12 mouse cellular contexts compared by ENCODE assay signal in genomic region chr10:111007687-111008086, GRCm38 (mm10). TPM values are rescaled to one million over a fixed set of nuclear protein-coding genes. Genes with fewer than 3 reads are reported as not detected.
DNase-seq lines count a peak whose midpoint lies in the region; ATAC-seq lines count a peak whose summit lies in the region.
"Had no signal": no experiment of that assay in that cellular context is flagged by ENCODE, and none has a peak within 500 bp of the region (broad histone marks: within the 10 kb centered on the region; RNA-seq: fewer than 3 reads in every experiment).

No protein-coding gene starts in this region.

- no peaks in the 10 kb centered on the region for H3K9me3 ChIP-seq in neural tube, embryonic 11.5 days (ENCODE audit: control insufficient read depth, low read length)
- no peaks in the 10 kb centered on the region for H3K9me3 ChIP-seq in hindbrain, embryonic 14.5 days (ENCODE audit: control insufficient read depth, low read length)
- no peaks in the 10 kb centered on the region for H3K9me3 ChIP-seq in midbrain, embryonic 10.5 days (replicated peaks)
- H3K9me3 ChIP-seq in intestine, embryonic 15.5 days, result no peaks in the 10 kb centered on the region

- H3K4me1 ChIP-seq in neural tube, embryonic 11.5 days (ENCODE audit: control insufficient read depth, insufficient read depth, low read length), result peaks cover 2% of the 10 kb centered on the region; the same call in 1 of the 2 replicates
- H3K4me1 ChIP-seq in hindbrain, embryonic 14.5 days (replicated peaks; ENCODE audit: control insufficient read depth, insufficient read depth, low read length), result peaks cover 35% of the 10 kb centered on the region
- H3K4me1 ChIP-seq in midbrain, embryonic 10.5 days, result peaks cover 41% of the 10 kb centered on the region
- H3K4me1 ChIP-seq in intestine, embryonic 15.5 days (replicated peaks), result no peaks in the 10 kb centered on the region

- H3K36me3 ChIP-seq in neural tube, embryonic 11.5 days (ENCODE audit: control insufficient read depth, insufficient read depth, low read length), result no peaks in the 10 kb centered on the region
- no peaks in the 10 kb centered on the region for H3K36me3 ChIP-seq in hindbrain, embryonic 14.5 days (replicated peaks; ENCODE audit: control insufficient read depth, insufficient read depth)
- peaks cover 13% of the 10 kb centered on the region for H3K36me3 ChIP-seq in midbrain, embryonic 10.5 days
- H3K36me3 ChIP-seq in intestine, embryonic 15.5 days, result no peaks in the 10 kb centered on the region

- no peak overlapping the region for H3K9ac ChIP-seq in neural tube, embryonic 11.5 days (ENCODE audit: low read length)
- H3K9ac ChIP-seq in hindbrain, embryonic 14.5 days, result 0 out of 2 replicates have a peak overlapping the region, but pooled peaks have one; percentile 95
- H3K9ac ChIP-seq in intestine, embryonic 15.5 days, result no peak overlapping the region

- ATAC-seq in neural tube, embryonic 11.5 days (ENCODE audit: insufficient read depth, low FRiP score, low TSS enrichment), result no peak
- no peak for ATAC-seq in hindbrain, embryonic 14.5 days (ENCODE audit: low FRiP score)
- ATAC-seq in intestine, embryonic 15.5 days, result no peak
- ATAC-seq: lung, postnatal 0 days had no signal

- no peak for DNase-seq in neural tube, embryonic 11.5 days (ENCODE audit: low spot score)
- no peak for DNase-seq in neural tube, embryonic 10.5 days (ENCODE audit: extremely low spot score, low spot score)
- no peak for DNase-seq in hindbrain, embryonic 14.5 days (ENCODE audit: low spot score)
- no peak for DNase-seq in midbrain, embryonic 10.5 days (ENCODE audit: low spot score)
- no peak for DNase-seq in embryo, embryonic 10.5 days (ENCODE audit: low spot score)
- DNase-seq in layer of hippocampus, adult 8-10 months (ENCODE audit: low spot score in 2 of 2), result no peak
- no peak for DNase-seq in frontal cortex, postnatal 36 days (ENCODE audit: low spot score in 2 of 2)
- DNase-seq: cerebellum, postnatal 25 days; right cerebral cortex, postnatal 4 days had no signal

- no peak overlapping the region for H3K27ac ChIP-seq in neural tube, embryonic 11.5 days (ENCODE audit: low read depth, low read length)
- H3K27ac ChIP-seq in hindbrain, embryonic 14.5 days, result no peak overlapping the region
- no peak overlapping the region for H3K27ac ChIP-seq in midbrain, embryonic 10.5 days (replicated peaks)
- H3K27ac ChIP-seq in intestine, embryonic 15.5 days, result no peak overlapping the region
- H3K27ac ChIP-seq: kidney, postnatal 0 days had no signal

- no peaks in the 10 kb centered on the region for H3K27me3 ChIP-seq in neural tube, embryonic 11.5 days (ENCODE audit: control insufficient read depth, insufficient read depth, low read length)
- no peaks in the 10 kb centered on the region for H3K27me3 ChIP-seq in hindbrain, embryonic 14.5 days (ENCODE audit: control insufficient read depth, insufficient read depth, low read length)
- H3K27me3 ChIP-seq in midbrain, embryonic 10.5 days (ENCODE audit: low read depth, poor library complexity, severe bottlenecking), result no peaks in the 10 kb centered on the region
- H3K27me3 ChIP-seq in intestine, embryonic 15.5 days (replicated peaks), result no peaks in the 10 kb centered on the region

- no peak overlapping the region for H3K4me3 ChIP-seq in neural tube, embryonic 11.5 days (ENCODE audit: low read depth, low read length)
- H3K4me3 ChIP-seq in hindbrain, embryonic 14.5 days (replicated peaks; ENCODE audit: low read length), result peak overlapping the region; percentile 63
- peak overlapping the region; percentile 92 for H3K4me3 ChIP-seq in midbrain, embryonic 10.5 days
- H3K4me3 ChIP-seq in intestine, embryonic 15.5 days (replicated peaks), result no peak overlapping the region

- peak overlapping the region; percentile 79; the same call in 1 of the 2 replicates for H3K4me2 ChIP-seq in neural tube, embryonic 11.5 days (ENCODE audit: low read depth)
- peak overlapping the region; percentile 84 for H3K4me2 ChIP-seq in hindbrain, embryonic 14.5 days (replicated peaks)
- H3K4me2 ChIP-seq in intestine, embryonic 15.5 days (replicated peaks), result no peak overlapping the region

- 54% methylated on average over 4 of the region's 4 CpGs for WGBS in neural tube, embryonic 11.5 days
- 76% methylated on average over 4 of the region's 4 CpGs for WGBS in hindbrain, embryonic 14.5 days
- WGBS in midbrain, embryonic 10.5 days, result 91% methylated on average over 4 of the region's 4 CpGs
- WGBS in intestine, embryonic 15.5 days, result 80% methylated on average over 4 of the region's 4 CpGs

RNA-seq across cellular contexts. Expression of gene Zdhhc17, which starts 2.3 kb away (rescaled TPM):
- polyA plus RNA-seq in neural tube, embryonic 11.5 days (2014; fragmentation: Nextera tagmentation; extraction: Ambion mirVana), result 29.4 and 31.2 TPM in 2 replicates
- 62.1 and 68.1 TPM in 2 replicates for polyA plus RNA-seq in hindbrain, embryonic 14.5 days (2014; fragmentation: Nextera tagmentation; extraction: Ambion mirVana)
- 28.9 and 32.1 TPM in 2 replicates for polyA plus RNA-seq in midbrain, embryonic 10.5 days (2016; fragmentation: Nextera tagmentation; extraction: Ambion mirVana)
- total RNA-seq in layer of hippocampus, adult 8-10 months (2022), result 100 to 1,000 TPM in 3 of 4 experiments, 10 to 100 TPM in 1; 95.5 to 113 (median 108) TPM
- polyA plus RNA-seq in intestine, embryonic 15.5 days (2015; fragmentation: Nextera tagmentation; extraction: Ambion mirVana), result 16.7 and 19.3 TPM in 2 replicates

Comparison
In these comparisons a context has a peak if more than half of its experiments do, and no peak if none do; other contexts are left out.
1. H3K4me3 ChIP-seq: peak in hindbrain, embryonic 14.5 days (single experiment) and midbrain, embryonic 10.5 days (single experiment); none in neural tube, embryonic 11.5 days (single experiment) and intestine, embryonic 15.5 days (single experiment).